In the genomic region with DNA sequence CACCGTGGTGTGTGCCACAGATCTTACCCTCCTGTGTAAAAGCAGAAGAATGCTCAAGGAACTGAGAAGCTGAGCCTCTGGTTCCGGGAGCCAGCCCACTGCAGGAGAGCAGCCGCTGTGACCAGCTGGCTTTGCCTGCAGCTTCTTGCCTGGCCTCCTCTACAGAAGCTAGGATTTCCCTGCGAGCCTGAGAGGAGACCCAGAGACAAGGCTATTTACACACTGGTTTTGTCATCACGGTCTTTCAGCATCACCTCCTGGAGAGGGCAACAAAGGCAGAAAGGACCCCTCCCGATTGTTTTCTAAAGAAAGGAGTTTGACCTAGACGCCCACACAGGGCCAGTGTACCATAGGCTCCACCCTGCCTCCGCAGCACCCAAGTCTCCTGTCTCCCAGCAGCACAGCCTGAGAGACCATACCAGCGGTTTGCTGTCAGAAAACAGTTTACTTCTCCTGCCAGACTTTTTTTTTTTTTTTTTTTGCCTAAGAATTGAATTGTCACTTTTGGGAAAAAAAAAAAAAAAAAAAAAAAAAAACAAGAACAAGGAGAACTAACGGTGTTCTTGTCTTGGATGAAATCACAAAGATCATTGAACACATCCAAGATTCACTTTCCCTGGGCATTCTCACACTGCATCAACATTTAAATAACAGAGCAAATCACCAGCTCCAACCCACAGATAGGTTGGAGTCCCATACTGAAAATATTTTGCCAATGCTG, we compare ENCODE assay signal across 8 mouse cellular contexts.
DNase-seq lines count a peak whose midpoint lies in the region; ATAC-seq lines count a peak whose summit lies in the region.

No protein-coding gene starts in this region.

- no peaks in the 10 kb centered on the region for H3K9me3 ChIP-seq in liver, embryonic 11.5 days (ENCODE audit: control insufficient read depth, low read length)
- H3K9me3 ChIP-seq in lung, embryonic 16.5 days (ENCODE audit: control insufficient read depth, low read length), result no peaks in the 10 kb centered on the region

- no peaks in the 10 kb centered on the region for H3K36me3 ChIP-seq in liver, embryonic 11.5 days (ENCODE audit: control insufficient read depth, insufficient read depth, low read length)
- no peaks in the 10 kb centered on the region for H3K36me3 ChIP-seq in lung, embryonic 16.5 days (ENCODE audit: control insufficient read depth, insufficient read depth, low read length)

- peak overlapping the region; percentile 32 for H3K4me2 ChIP-seq in liver, embryonic 11.5 days
- H3K4me2 ChIP-seq in lung, embryonic 16.5 days (ENCODE audit: low read depth, low read length), result peak overlapping the region; percentile 49

- no peaks in the 10 kb centered on the region for H3K27me3 ChIP-seq in liver, embryonic 11.5 days (replicated peaks; ENCODE audit: control insufficient read depth, insufficient read depth, low read length)
- H3K27me3 ChIP-seq in lung, embryonic 16.5 days (ENCODE audit: control insufficient read depth, insufficient read depth, low read depth, low read length), result no peaks in the 10 kb centered on the region

- peak; percentile 5 for DNase-seq in adrenal gland, adult 2 months
- DNase-seq in adrenal gland, postnatal 4 days (ENCODE audit: low spot score in 2 of 2), result no peak
- no peak for DNase-seq in liver, embryonic 11.5 days (ENCODE audit: low spot score)
- no peak for DNase-seq in liver
- peak; percentile 64 for DNase-seq in retina, embryonic 14.5 days (ENCODE audit: low spot score)
- no peak for DNase-seq in urinary bladder, postnatal 4 days (ENCODE audit: low spot score in 2 of 2)

- no peaks in the 10 kb centered on the region; the same call in 1 of the 2 replicates for H3K4me1 ChIP-seq in liver, embryonic 11.5 days (replicated peaks; ENCODE audit: control insufficient read depth, insufficient read depth, low read length)
- peaks cover 12% of the 10 kb centered on the region for H3K4me1 ChIP-seq in lung, embryonic 16.5 days (replicated peaks; ENCODE audit: control insufficient read depth, insufficient read depth, low read length)

- ATAC-seq in liver, embryonic 11.5 days (replicated peaks; ENCODE audit: low FRiP score), result no peak
- ATAC-seq in hematopoietic stem cell, adult 5-6 weeks (replicated peaks in 1 of 2; ENCODE audit: insufficient read depth in 1 of 2, low FRiP score in 2 of 2, low TSS enrichment in 1 of 2, low read depth in 1 of 2, poor library complexity in 2 of 2, severe bottlenecking in 2 of 2), result peak; percentile 88 to 93
- peak; percentile 84 for ATAC-seq in lung, embryonic 16.5 days (ENCODE audit: low read depth)

- H3K4me3 ChIP-seq in liver, embryonic 11.5 days (ENCODE audit: low read depth, low read length), result no peak overlapping the region
- H3K4me3 ChIP-seq in lung, embryonic 16.5 days (ENCODE audit: low read length), result peak overlapping the region; percentile 23

- H3K9ac ChIP-seq in liver, embryonic 11.5 days (ENCODE audit: low read depth, low read length), result no peak overlapping the region
- 0 out of 2 replicates have a peak overlapping the region, but pooled peaks have one; percentile 9 for H3K9ac ChIP-seq in lung, embryonic 16.5 days (ENCODE audit: low read length)

- no peak overlapping the region for H3K27ac ChIP-seq in liver, embryonic 11.5 days (ENCODE audit: low read depth, low read length)
- H3K27ac ChIP-seq in lung, embryonic 16.5 days (ENCODE audit: low read length), result no peak overlapping the region

- 5% methylated on average over 10 of the region's 10 CpGs for WGBS in liver, embryonic 11.5 days
- 5% methylated on average over 10 of the region's 10 CpGs for WGBS in lung, embryonic 16.5 days

Comparison
In these comparisons a context has a peak if more than half of its experiments do, and no peak if none do; other contexts are left out.
1. DNase-seq: peak in adrenal gland, adult 2 months (single experiment) and retina, embryonic 14.5 days (single experiment); none in adrenal gland, postnatal 4 days (0 of 2), liver, embryonic 11.5 days (single experiment), liver (single experiment) and urinary bladder, postnatal 4 days (0 of 2).